Comparison of ENCODE assay signal across 17 mouse cellular contexts in the genomic region with DNA sequence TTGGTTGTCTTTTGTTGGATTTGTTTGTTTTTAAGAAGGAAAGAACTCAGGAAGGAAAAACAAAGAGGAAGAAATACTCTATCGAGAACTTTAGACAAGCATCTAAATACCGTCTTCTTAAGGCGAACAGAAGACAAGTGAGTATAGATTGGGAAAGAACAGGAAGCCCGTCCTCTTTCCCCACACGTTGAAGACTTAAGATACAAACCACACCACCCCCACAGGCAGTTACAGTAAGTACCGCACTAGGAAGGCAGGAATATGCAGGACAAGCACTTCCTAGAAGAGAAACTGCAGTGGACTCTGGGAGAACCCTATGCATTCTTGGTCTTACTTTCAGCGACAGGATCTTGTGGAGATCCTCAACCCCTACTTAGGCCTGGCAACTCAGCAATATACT.
"Had no signal": no experiment of that assay in that cellular context is flagged by ENCODE, and none has a peak within 500 bp of the region (broad histone marks: within the 10 kb centered on the region; RNA-seq: fewer than 3 reads in every experiment).

No protein-coding gene starts in this region.

- H3K27ac ChIP-seq: kidney, postnatal 0 days; limb, embryonic 10.5 days; limb, embryonic 13.5 days; liver, embryonic 13.5 days; stomach, embryonic 15.5 days had no signal

- H3K27me3 ChIP-seq: limb, embryonic 13.5 days; liver, embryonic 13.5 days; stomach, embryonic 15.5 days had no signal

- ATAC-seq: intestine, postnatal 0 days had no signal

- H3K9ac ChIP-seq: limb, embryonic 13.5 days; liver, embryonic 13.5 days; lung, embryonic 14.5 days; stomach, embryonic 15.5 days had no signal

- DNase-seq: kidney, adult 2 months; kidney, postnatal 25 days; liver, embryonic 13.5 days; lung, postnatal 10 days; lung, postnatal 36 days; midbrain, embryonic 14.5 days; right cerebral cortex, adult 18-20 months; right cerebral cortex, postnatal 14 days; spleen, adult 18-20 months; thymus, postnatal 25 days had no signal

- H3K36me3 ChIP-seq: liver, embryonic 13.5 days had no signal

- H3K4me3 ChIP-seq: limb, embryonic 10.5 days; limb, embryonic 13.5 days; liver, embryonic 13.5 days; stomach, embryonic 15.5 days had no signal

- H3K4me2 ChIP-seq: limb, embryonic 13.5 days; liver, embryonic 13.5 days; lung, embryonic 14.5 days; midbrain, embryonic 11.5 days; stomach, embryonic 15.5 days had no signal

- H3K4me1 ChIP-seq: limb, embryonic 10.5 days; limb, embryonic 13.5 days; liver, embryonic 13.5 days; stomach, embryonic 15.5 days had no signal

- H3K9me3 ChIP-seq: limb, embryonic 10.5 days; limb, embryonic 13.5 days; liver, embryonic 13.5 days; stomach, embryonic 15.5 days had no signal
